Mouse (Mus musculus) liver, embryonic 13.5 days (tissue): Measurements from ENCODE around the gene Sipa1l3. TPM values are rescaled to one million over a fixed set of nuclear protein-coding genes. Genes with fewer than 3 reads are reported as not detected.

Source experiments
- ATAC-seq: fragments of 200-750 bp; cut with Nextera tagmentation; 2 replicates; pipeline ENCODE4 v1.8.0; 2017; ENCODE audit warnings: low read depth, mild to moderate bottlenecking, moderate number of reproducible peaks, moderate library complexity
- DNase-seq: peaks from one replicate; pipeline ENCODE4 v3.0.0; 2022
- H3K27ac ChIP-seq: fragments of 300-500 bp; sonication (generic); 2 replicates; pipeline ENCODE4 v1.5.1; 2015; ENCODE audit warnings: moderate library complexity, mild to moderate bottlenecking, inconsistent platforms
- H3K27me3 ChIP-seq: fragments of 300-500 bp; sonication (generic); 2 replicates; pipeline ENCODE4 v1.6.1; 2015; ENCODE audit warnings: mild to moderate bottlenecking, inconsistent platforms
- H3K36me3 ChIP-seq: fragments of 300-500 bp; sonication (generic); 2 replicates; pipeline ENCODE4 v1.6.1; 2015; ENCODE audit warnings: mild to moderate bottlenecking, inconsistent platforms
- H3K4me1 ChIP-seq: fragments of 300-500 bp; sonication (generic); replicated peaks from 2 replicates; pipeline ENCODE4 v1.6.1; 2015; ENCODE audit warnings: inconsistent platforms
- H3K4me2 ChIP-seq: fragments of 300-500 bp; sonication (generic); 2 replicates; pipeline ENCODE4 v1.6.1; 2015; ENCODE audit warnings: inconsistent platforms, mild to moderate bottlenecking, moderate library complexity
- H3K4me3 ChIP-seq: fragments of 300-500 bp; sonication (generic); replicated peaks from 2 replicates; pipeline ENCODE4 v1.5.1; 2015; ENCODE audit warnings: mild to moderate bottlenecking, inconsistent platforms
- H3K9ac ChIP-seq: fragments of 300-500 bp; sonication (generic); 2 replicates; pipeline ENCODE4 v1.6.1; 2015; ENCODE audit warnings: mild to moderate bottlenecking, inconsistent platforms
- H3K9me3 ChIP-seq: fragments of 300-500 bp; sonication (generic); replicated peaks from 2 replicates; pipeline ENCODE4 v1.6.1; 2016; ENCODE audit warnings: inconsistent platforms
- WGBS: fragments of 180-500 bp; shearing (Covaris S2); methylation state at CpG from one replicate; pipeline ENCODE4 v1.1.7; 2015; ENCODE audit not compliant: insufficient replicate concordance; 5-methylcytosine and 5-hydroxymethylcytosine counted together
- polyA plus RNA-seq: library from polyadenylated mRNA; unstranded; fragments of >200 nt; fragmentation: Nextera tagmentation; extraction: Ambion mirVana; gene quantifications from 2 replicates; pipeline ENCODE4 v1.2.1, GENCODE M21; 2015

Gene Sipa1l3
- polyA plus RNA-seq, 1 experiment from 2014 or later: 2.6 TPM

GRCm38 (mm10) chr7:29367166-29368003 lies 151.1 kb downstream of the Sipa1l3 start:
- ATAC-seq (no peak), DNase-seq (no peak)
- Histone ChIP-seq H3K27ac (no peak overlapping the region), H3K9ac (no peak overlapping the region), H3K36me3 (peaks cover 28% of the 10 kb centered on the region), H3K4me1 (no peaks in the 10 kb centered on the region), H3K4me3 (no peak overlapping the region), H3K27me3 (no peaks in the 10 kb centered on the region), H3K9me3 (no peaks in the 10 kb centered on the region), H3K4me2 (no peak overlapping the region)
- WGBS: 77% methylated on average over 13 of the region's 13 CpGs

GRCm38 (mm10) chr7:29364052-29364451 lies 154.4 kb downstream of the Sipa1l3 start:
- Histone ChIP-seq H3K9ac (no peak overlapping the region), H3K9me3 (no peaks in the 10 kb centered on the region), H3K27ac (no peak overlapping the region), H3K4me2 (no peak overlapping the region), H3K27me3 (no peaks in the 10 kb centered on the region), H3K36me3 (peaks cover 27% of the 10 kb centered on the region), H3K4me1 (no peaks in the 10 kb centered on the region), H3K4me3 (no peak overlapping the region)
- ATAC-seq (peak; percentile 51; the same call in 1 of the 2 replicates), DNase-seq (peak; percentile 26)
- 38% methylated on average over 4 of the region's 4 CpGs for WGBS

- DNase-seq: no peak
- Histone ChIP-seq H3K27me3 (no peaks in the 10 kb centered on the region), H3K9me3 (no peaks in the 10 kb centered on the region), H3K4me3 (no peak overlapping the region), H3K27ac (no peak overlapping the region), H3K4me1 (no peaks in the 10 kb centered on the region), H3K4me2 (no peak overlapping the region), H3K36me3 (peaks cover 28% of the 10 kb centered on the region), H3K9ac (no peak overlapping the region)
- WGBS: 88% methylated on average over 13 of the region's 13 CpGs
- ATAC-seq: no peak
Observed at GRCm38 (mm10) chr7:29361497-29361896, 156.9 kb downstream of the Sipa1l3 start.

GRCm38 (mm10) chr7:29355406-29355805 lies 163.0 kb downstream of the Sipa1l3 start:
- no peak for DNase-seq
- Histone ChIP-seq H3K4me2 (no peak overlapping the region), H3K27ac (no peak overlapping the region), H3K36me3 (peaks cover 20% of the 10 kb centered on the region), H3K4me3 (no peak overlapping the region), H3K9ac (no peak overlapping the region), H3K27me3 (no peaks in the 10 kb centered on the region), H3K4me1 (peaks cover 4% of the 10 kb centered on the region), H3K9me3 (no peaks in the 10 kb centered on the region)
- no peak for ATAC-seq
- 82% methylated on average over 8 of the region's 8 CpGs for WGBS

- ATAC-seq: no peak
- peaks cover 12% of the 10 kb centered on the region for H3K4me1 ChIP-seq
- 80% methylated on average over 8 of the region's 8 CpGs for WGBS
Observed at GRCm38 (mm10) chr7:29354161-29354560, 164.3 kb downstream of the Sipa1l3 start.

GRCm38 (mm10) chr7:29352246-29352645 lies 166.2 kb downstream of the Sipa1l3 start:
- Histone ChIP-seq H3K4me2 (no peak overlapping the region), H3K27me3 (no peaks in the 10 kb centered on the region), H3K36me3 (peaks cover 40% of the 10 kb centered on the region), H3K4me1 (peaks cover 12% of the 10 kb centered on the region), H3K27ac (no peak overlapping the region), H3K9ac (no peak overlapping the region), H3K9me3 (no peaks in the 10 kb centered on the region), H3K4me3 (no peak overlapping the region)
- 80% methylated on average over 8 of the region's 8 CpGs for WGBS
- no peak for ATAC-seq
- DNase-seq: no peak

More at GRCm38 (mm10) chr7:29354161-29354560, 164.3 kb downstream of the Sipa1l3 start:
- no peak overlapping the region for H3K4me3 ChIP-seq
- no peak overlapping the region for H3K9ac ChIP-seq
- no peaks in the 10 kb centered on the region for H3K27me3 ChIP-seq
- H3K27ac ChIP-seq: no peak overlapping the region
- H3K9me3 ChIP-seq: no peaks in the 10 kb centered on the region
- H3K4me2 ChIP-seq: no peak overlapping the region
- DNase-seq: no peak
- peaks cover 24% of the 10 kb centered on the region for H3K36me3 ChIP-seq

GRCm38 (mm10) chr7:29350489-29350888 lies 168.0 kb downstream of the Sipa1l3 start:
- Histone ChIP-seq H3K4me1 (peaks cover 12% of the 10 kb centered on the region), H3K27ac (no peak overlapping the region), H3K4me3 (no peak overlapping the region), H3K9me3 (no peaks in the 10 kb centered on the region), H3K9ac (no peak overlapping the region), H3K27me3 (no peaks in the 10 kb centered on the region), H3K4me2 (no peak overlapping the region), H3K36me3 (peaks cover 34% of the 10 kb centered on the region)
- no peak for DNase-seq
- ATAC-seq: peak; percentile 63
- 73% methylated on average over 10 of the region's 10 CpGs for WGBS

GRCm38 (mm10) chr7:29346212-29346611 lies 172.2 kb downstream of the Sipa1l3 start:
- Histone ChIP-seq H3K27ac (no peak overlapping the region), H3K4me1 (peaks cover 40% of the 10 kb centered on the region), H3K9me3 (no peaks in the 10 kb centered on the region), H3K27me3 (no peaks in the 10 kb centered on the region), H3K4me2 (no peak overlapping the region), H3K36me3 (peaks cover 30% of the 10 kb centered on the region), H3K4me3 (no peak overlapping the region), H3K9ac (no peak overlapping the region)
- WGBS: 68% methylated on average over 3 of the region's 3 CpGs
- ATAC-seq (no peak), DNase-seq (no peak)

- DNase-seq: no peak
- Histone ChIP-seq H3K4me2 (no peak overlapping the region), H3K4me3 (no peak overlapping the region), H3K36me3 (peaks cover 25% of the 10 kb centered on the region), H3K27me3 (no peaks in the 10 kb centered on the region), H3K4me1 (peaks cover 44% of the 10 kb centered on the region), H3K9me3 (no peaks in the 10 kb centered on the region), H3K9ac (no peak overlapping the region), H3K27ac (no peak overlapping the region)
- no peak for ATAC-seq
- 65% methylated on average over 4 of the region's 4 CpGs for WGBS
Observed at GRCm38 (mm10) chr7:29345534-29345933, 172.9 kb downstream of the Sipa1l3 start.

GRCm38 (mm10) chr7:29343746-29344145 lies 174.7 kb downstream of the Sipa1l3 start:
- Histone ChIP-seq H3K36me3 (peaks cover 15% of the 10 kb centered on the region), H3K9ac (no peak overlapping the region), H3K4me3 (no peak overlapping the region), H3K27me3 (no peaks in the 10 kb centered on the region), H3K9me3 (no peaks in the 10 kb centered on the region), H3K4me1 (peaks cover 52% of the 10 kb centered on the region), H3K27ac (peak overlapping the region; percentile 9; the same call in 1 of the 2 replicates), H3K4me2 (no peak overlapping the region)
- ATAC-seq: no peak
- DNase-seq: no peak
- 85% methylated on average over 7 of the region's 7 CpGs for WGBS

GRCm38 (mm10) chr7:29342489-29343092 lies 175.8 kb downstream of the Sipa1l3 start:
- Histone ChIP-seq H3K9ac (peak overlapping the region; percentile 52), H3K4me3 (no peak overlapping the region), H3K27me3 (no peaks in the 10 kb centered on the region), H3K9me3 (no peaks in the 10 kb centered on the region), H3K4me2 (peak overlapping the region; percentile 25; the same call in 1 of the 2 replicates), H3K27ac (peak overlapping the region; percentile 91), H3K4me1 (peaks cover 63% of the 10 kb centered on the region), H3K36me3 (peaks cover 4% of the 10 kb centered on the region)
- WGBS: 24% methylated on average over 8 of the region's 8 CpGs
- DNase-seq: no peak
- no peak for ATAC-seq
